Mouse (Mus musculus) C2C12 (cell line): Measurements from ENCODE around the gene Mrpl39. TPM values are rescaled to one million over a fixed set of nuclear protein-coding genes. Genes with fewer than 3 reads are reported as not detected.
A peak's percentile ranks its signal among the peaks of the same experiment; 100 is the strongest.

ENCODE experiments used
- H3K27me3 ChIP-seq: one replicate; pipeline ENCODE4 v1.6.1; 2011; ENCODE audit not compliant: control insufficient read depth, insufficient read depth, insufficient read length
- H3K36me3 ChIP-seq: one replicate; pipeline ENCODE4 v1.6.1; 2011; ENCODE audit not compliant: control insufficient read depth, insufficient read depth
- H3K4me3 ChIP-seq: one replicate; pipeline ENCODE4 v1.5.1; 2011; ENCODE audit warnings: mild to moderate bottlenecking, control low read depth; ENCODE audit not compliant: poor library complexity, insufficient read depth, severe bottlenecking
- H3K79me2 ChIP-seq: one replicate; pipeline ENCODE4 v1.6.1; 2011; ENCODE audit not compliant: control insufficient read depth, insufficient read depth
- H3K79me3 ChIP-seq: one replicate; pipeline ENCODE4 v1.6.1; 2011; ENCODE audit warnings: low read depth, control low read depth
- H3ac ChIP-seq: one replicate; pipeline ENCODE3; 2011; ENCODE audit warnings: low read depth; ENCODE audit not compliant: control insufficient read depth, insufficient read length
- CEBPB ChIP-seq: IDR thresholded peaks from one replicate; pipeline ENCODE4 v1.6.1; 2011; ENCODE audit warnings: low read depth, mild to moderate bottlenecking, control low read depth, moderate library complexity
- CTCF ChIP-seq: IDR thresholded peaks from one replicate; pipeline ENCODE4 v1.5.1; 2011; ENCODE audit not compliant: control insufficient read depth, insufficient read depth, insufficient read length
- FOSL1 ChIP-seq: IDR thresholded peaks from one replicate; pipeline ENCODE4 v1.8.0; 2011; ENCODE audit warnings: mild to moderate bottlenecking, low read length; ENCODE audit not compliant: poor library complexity, insufficient read depth, severe bottlenecking
- MAX ChIP-seq: IDR thresholded peaks from one replicate; pipeline ENCODE4 v1.6.1; 2011; ENCODE audit warnings: mild to moderate bottlenecking, control low read depth
- MYOD1 ChIP-seq: IDR thresholded peaks from one replicate; pipeline ENCODE4 v1.6.1; 2011; ENCODE audit warnings: low read depth; ENCODE audit not compliant: control insufficient read depth, insufficient read length
- MYOG ChIP-seq: IDR thresholded peaks from one replicate; pipeline ENCODE4 v1.6.1; 2011; ENCODE audit not compliant: control insufficient read depth, insufficient read length; ENCODE audit errors: extremely low read depth
- USF1 ChIP-seq: IDR thresholded peaks from one replicate; pipeline ENCODE4 v1.6.1; 2011; ENCODE audit warnings: low read depth, mild to moderate bottlenecking, control low read depth, moderate library complexity
- microRNA-seq: library from miRNA; unstranded; fragments of <30 nt; microRNA quantifications from one replicate; pipeline ENCODE4, GENCODE M21; 2019; ENCODE audit warnings: borderline microRNAs expressed
- polyA plus RNA-seq: library from polyadenylated mRNA; unstranded; fragments of >200 nt; fragmentation: generic; extraction: Trizol; gene quantifications from one replicate; pipeline ENCODE4 v1.2.1, GENCODE M21; 2012; ENCODE audit warnings: missing spikeins

The Mrpl39 gene
- polyA plus RNA-seq, 1 experiment: 44.7 TPM

DNA sequence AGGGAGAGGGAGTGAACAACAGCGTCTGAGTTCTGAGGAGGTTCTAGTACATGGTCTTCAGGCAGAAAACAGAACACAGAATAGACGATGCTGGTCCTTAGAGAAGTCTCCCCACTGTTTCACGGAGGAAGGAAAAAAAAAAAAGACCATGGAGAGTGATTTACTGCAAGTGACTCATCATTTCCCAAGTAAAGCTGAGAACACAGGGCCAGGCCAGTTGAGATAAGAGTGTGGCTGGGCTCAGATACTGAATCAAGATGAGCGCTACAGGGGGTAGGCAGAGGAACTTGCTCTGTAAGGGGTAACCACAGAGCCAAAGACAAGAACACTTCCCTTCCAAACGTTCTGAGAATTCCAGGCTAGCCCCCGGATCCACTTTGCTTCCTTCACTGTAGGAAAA is 36.8 kb downstream of the Mrpl39 start:
- TF ChIP-seq FOSL1 (peak; percentile 86), MYOG (no peak)
- H3K79me3 ChIP-seq: peaks cover 2% of the 10 kb centered on the region

DNA sequence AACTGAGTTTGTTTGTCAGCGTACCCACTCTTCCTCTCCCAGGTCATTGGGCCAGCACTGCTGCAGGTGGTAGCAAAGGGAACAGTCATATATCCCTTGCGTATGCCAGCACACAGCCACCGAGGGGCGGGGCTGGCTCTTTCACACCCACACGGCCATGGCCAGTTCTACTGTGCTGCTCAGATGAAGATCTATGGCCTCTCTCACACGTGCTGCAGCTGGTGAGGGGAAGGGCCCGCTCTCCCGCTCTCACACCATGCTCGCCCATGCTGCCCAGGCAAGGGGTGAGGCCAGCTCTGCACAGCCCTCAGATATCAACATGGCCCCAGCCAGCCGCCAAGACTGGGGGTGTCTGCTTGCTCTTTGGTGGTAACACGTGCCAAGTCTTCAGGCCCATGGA is 39.4 kb downstream of the Mrpl39 start:
- Histone ChIP-seq H3K79me2 (no peaks in the 10 kb centered on the region), H3K4me3 (no peak overlapping the region), H3ac (no peak overlapping the region), H3K36me3 (no peaks in the 10 kb centered on the region), H3K79me3 (no peaks in the 10 kb centered on the region), H3K27me3 (no peaks in the 10 kb centered on the region)
- no peak for TF ChIP-seq USF1
- no peak for TF ChIP-seq MYOG
- TF ChIP-seq CEBPB: no peak
- no peak for TF ChIP-seq MAX
- TF ChIP-seq FOSL1: no peak
- TF ChIP-seq MYOD1: no peak
- TF ChIP-seq CTCF: no peak

More for the DNA sequence above, 36.8 kb downstream of the Mrpl39 start:
- H3ac ChIP-seq: no peak overlapping the region
- peaks cover 7% of the 10 kb centered on the region for H3K79me2 ChIP-seq
- H3K4me3 ChIP-seq: no peak overlapping the region
- H3K27me3 ChIP-seq: no peaks in the 10 kb centered on the region
- H3K36me3 ChIP-seq: no peaks in the 10 kb centered on the region

DNA sequence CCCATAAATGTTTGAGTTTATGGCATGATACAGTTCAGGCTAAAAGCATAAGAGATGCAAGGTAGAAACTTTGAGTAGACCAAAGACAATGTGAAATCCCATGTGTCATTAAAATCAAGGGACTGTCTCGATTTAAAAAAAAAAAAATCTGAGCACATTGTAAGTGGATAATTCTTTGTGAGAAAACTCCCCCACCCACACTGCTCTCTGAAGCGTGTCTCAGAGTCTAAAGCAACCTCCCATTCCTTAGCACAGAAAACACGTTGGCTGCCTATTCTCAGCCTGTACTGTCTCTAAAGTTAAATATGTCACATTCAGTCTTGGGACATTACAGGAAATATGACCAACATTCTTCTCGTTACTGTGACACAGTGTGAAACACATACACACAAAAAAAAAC is 53.6 kb downstream of the Mrpl39 start:
- no peak overlapping the region for H3ac ChIP-seq
- TF ChIP-seq FOSL1 (no peak), USF1 (no peak), MYOG (no peak), CTCF (no peak), MAX (no peak), CEBPB (no peak), MYOD1 (no peak)
- H3K4me3 ChIP-seq: no peak overlapping the region
- no peaks in the 10 kb centered on the region for H3K79me2 ChIP-seq
- no peaks in the 10 kb centered on the region for H3K27me3 ChIP-seq
- no peaks in the 10 kb centered on the region for H3K36me3 ChIP-seq
- H3K79me3 ChIP-seq: no peaks in the 10 kb centered on the region

DNA sequence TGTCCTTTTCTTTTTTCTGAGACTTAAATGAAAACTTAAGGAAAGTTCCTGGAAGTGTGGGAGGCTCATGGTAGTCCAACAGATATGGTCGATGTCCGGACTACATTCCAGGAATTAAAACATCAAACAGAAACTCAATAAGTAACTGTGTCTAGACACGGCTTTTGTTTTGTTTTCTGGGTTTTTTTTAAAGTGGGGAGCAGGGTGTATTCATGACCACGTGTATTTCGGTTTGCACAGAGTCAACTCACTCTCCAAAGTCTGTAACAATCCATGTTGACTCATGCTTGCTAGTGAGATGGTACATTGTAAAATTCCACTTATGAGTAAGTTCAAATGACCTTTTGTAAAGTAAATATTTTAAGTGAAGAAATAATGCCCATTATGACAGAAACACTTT is 54.8 kb downstream of the Mrpl39 start:
- TF ChIP-seq CTCF (no peak), MAX (peak; percentile 55), CEBPB (no peak)
- Histone ChIP-seq H3K36me3 (no peaks in the 10 kb centered on the region), H3K79me2 (no peaks in the 10 kb centered on the region), H3K27me3 (no peaks in the 10 kb centered on the region), H3K79me3 (no peaks in the 10 kb centered on the region), H3K4me3 (no peak overlapping the region), H3ac (no peak overlapping the region)

DNA sequence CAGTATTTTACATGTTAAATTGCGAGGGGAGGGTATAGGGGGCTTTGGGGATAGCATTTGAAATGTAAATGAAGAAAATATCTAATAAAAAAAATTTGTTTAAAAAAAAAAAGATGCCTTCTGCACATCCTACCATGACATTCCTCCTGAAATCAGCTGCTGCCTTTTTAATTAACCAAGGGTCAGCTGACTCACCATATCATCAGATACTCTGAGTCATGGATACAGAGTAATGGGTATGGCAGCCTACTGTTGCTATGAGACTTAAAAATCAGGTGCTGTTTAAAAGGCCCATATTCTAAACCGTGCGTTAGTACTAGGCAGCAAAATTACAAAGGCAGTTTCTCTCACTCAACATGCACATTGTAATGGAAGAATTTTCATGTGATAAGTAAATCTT is 58.2 kb downstream of the Mrpl39 start:
- no peaks in the 10 kb centered on the region for H3K79me2 ChIP-seq
- H3ac ChIP-seq: no peak overlapping the region
- H3K27me3 ChIP-seq: no peaks in the 10 kb centered on the region
- no peaks in the 10 kb centered on the region for H3K79me3 ChIP-seq
- TF ChIP-seq USF1 (peak; percentile 81), MAX (no peak), MYOG (no peak), MYOD1 (peak; percentile 17), CEBPB (no peak), FOSL1 (peak; percentile 31), CTCF (no peak)
- H3K4me3 ChIP-seq: no peak overlapping the region
- H3K36me3 ChIP-seq: no peaks in the 10 kb centered on the region

Small RNA genes lying within 50 kb of the gene (microRNA-seq; reads per million reads assigned to microRNA genes)
- gene Mir155: 9,395 reads per million, percentile 96 among the genes with 10 or more reads in this experiment

Other genes starting within 250 kb of the Mrpl39 start
- not detected for gene A730009L09Rik, start 220.6 kb downstream of the Mrpl39 start, polyA plus RNA-seq
- 44.5 TPM for gene Jam2, start 38.4 kb upstream of the Mrpl39 start, polyA plus RNA-seq
- 11.7 TPM for gene Gabpa, start 99.2 kb upstream of the Mrpl39 start, polyA plus RNA-seq
- gene Atp5j, start 99.9 kb upstream of the Mrpl39 start, polyA plus RNA-seq: 350 TPM